Mouse (Mus musculus) stomach, postnatal 0 days (tissue): ENCODE data around the gene Ppt2. TPM values are rescaled to one million over a fixed set of nuclear protein-coding genes. Genes with fewer than 3 reads are reported as not detected.
A peak's percentile ranks its signal among the peaks of the same experiment; 100 is the strongest.

ENCODE experiments used
- ATAC-seq: fragments of 200-750 bp; cut with Nextera tagmentation; 2 replicates; pipeline ENCODE4 v1.8.0; 2017; ENCODE audit not compliant: low FRiP score, low TSS enrichment
- DNase-seq: peaks from one replicate; pipeline ENCODE4 v3.0.0-alpha.2; 2016; ENCODE audit warnings: low spot score
- H3K27ac ChIP-seq: fragments of 300-500 bp; sonication (generic); replicated peaks from 2 replicates; pipeline ENCODE4 v1.5.1; 2014; ENCODE audit warnings: mild to moderate bottlenecking, control low read depth
- H3K27me3 ChIP-seq: fragments of 300-500 bp; sonication (generic); 2 replicates; pipeline ENCODE4 v1.6.1; 2014; ENCODE audit warnings: low read length; ENCODE audit not compliant: control insufficient read depth, insufficient read depth
- H3K36me3 ChIP-seq: fragments of 300-500 bp; sonication (generic); 2 replicates; pipeline ENCODE4 v1.6.1; 2014; ENCODE audit warnings: low read length, mixed read lengths; ENCODE audit not compliant: control insufficient read depth, insufficient read depth
- H3K4me1 ChIP-seq: fragments of 300-500 bp; sonication (generic); replicated peaks from 2 replicates; pipeline ENCODE4 v1.6.1; 2014; ENCODE audit warnings: antibody characterized with exemption; ENCODE audit not compliant: control insufficient read depth, insufficient read depth
- H3K4me2 ChIP-seq: fragments of 300-500 bp; sonication (generic); replicated peaks from 2 replicates; pipeline ENCODE4 v1.6.1; 2014; ENCODE audit warnings: low read depth, mild to moderate bottlenecking, control low read depth, moderate library complexity
- H3K4me3 ChIP-seq: fragments of 300-500 bp; sonication (generic); 2 replicates; pipeline ENCODE4 v1.5.1; 2014; ENCODE audit warnings: low read depth, low read length, control low read depth
- H3K9ac ChIP-seq: fragments of 300-500 bp; sonication (generic); 2 replicates; pipeline ENCODE4 v1.6.1; 2014; ENCODE audit warnings: mild to moderate bottlenecking, low read length, control low read depth, mixed read lengths
- H3K9me3 ChIP-seq: fragments of 300-500 bp; sonication (generic); 2 replicates; pipeline ENCODE4 v1.6.1; 2016; ENCODE audit warnings: low read length; ENCODE audit not compliant: control insufficient read depth
- CTCF ChIP-seq: IDR thresholded peaks from 2 replicates; pipeline ENCODE4 v1.5.1; 2016; ENCODE audit warnings: antibody characterized with exemption, low read depth, mild to moderate bottlenecking, moderate library complexity
- EP300 ChIP-seq: optimal IDR thresholded peaks from 2 replicates; pipeline ENCODE3; 2016; ENCODE audit warnings: antibody characterized with exemption
- WGBS: fragments of 180-500 bp; shearing (Covaris S2); extraction: QIAGEN DNeasy Blood & Tissue Kit; methylation state at CpG from one replicate; pipeline ENCODE4 v1.1.7; 2014; 5-methylcytosine and 5-hydroxymethylcytosine counted together
- polyA plus RNA-seq: library from polyadenylated mRNA; unstranded; fragments of >200 nt; fragmentation: Nextera tagmentation; extraction: Ambion mirVana; gene quantifications from 2 replicates; pipeline ENCODE4 v1.2.1, GENCODE M21; 2015

Gene Ppt2
- polyA plus RNA-seq, 1 experiment from 2014 or later: 16.5 TPM

GRCm38 (mm10) chr17:34592581-34593549, 35.4 kb downstream of the Ppt2 start:
- Histone ChIP-seq H3K36me3 (peaks cover 8% of the 10 kb centered on the region), H3K4me3 (peak overlapping the region; percentile 85), H3K27ac (peak overlapping the region; percentile 97), H3K9ac (peak overlapping the region; percentile 95), H3K9me3 (no peaks in the 10 kb centered on the region), H3K4me1 (peaks cover 9% of the 10 kb centered on the region), H3K27me3 (no peaks in the 10 kb centered on the region), H3K4me2 (peak overlapping the region; percentile 89)
- under 1% methylated on average over 31 of the region's 32 CpGs for WGBS
- no peak; the same call in 1 of the 2 replicates for ATAC-seq
- no peak for TF ChIP-seq EP300
- TF ChIP-seq CTCF: no peak
- DNase-seq: peak; percentile 53

- no peaks in the 10 kb centered on the region for H3K27me3 ChIP-seq
- H3K36me3 ChIP-seq: peaks cover 8% of the 10 kb centered on the region
- ATAC-seq (peak; percentile 65), DNase-seq (peak; percentile 97)
- peak overlapping the region; percentile 89 for H3K4me2 ChIP-seq
- peak overlapping the region; percentile 85 for H3K4me3 ChIP-seq
- no peak for TF ChIP-seq EP300
- no peak for TF ChIP-seq CTCF
- H3K9me3 ChIP-seq: no peaks in the 10 kb centered on the region
- H3K4me1 ChIP-seq: peaks cover 9% of the 10 kb centered on the region
- peak overlapping the region; percentile 97 for H3K27ac ChIP-seq
- H3K9ac ChIP-seq: peak overlapping the region; percentile 95
- 2% methylated on average over 15 of the region's 35 CpGs for WGBS
Observed at GRCm38 (mm10) chr17:34591994-34592375, 36.3 kb downstream of the Ppt2 start.

GRCm38 (mm10) chr17:34591029-34591993, 37.0 kb downstream of the Ppt2 start, which contains the start of gene Pbx2:
Gene Pbx2 (plus strand): TSS chr17:34591266.
- TF ChIP-seq EP300 (no peak), CTCF (no peak)
- H3K27me3 ChIP-seq: no peaks in the 10 kb centered on the region
- H3K36me3 ChIP-seq: peaks cover 8% of the 10 kb centered on the region
- H3K9ac ChIP-seq: peak within 1 kb of the TSS; percentile 95
- ATAC-seq: no peak
- H3K4me1 ChIP-seq: peaks cover 9% of the 10 kb centered on the region
- peak within 1 kb of the TSS; percentile 97 for H3K27ac ChIP-seq
- peak within 1 kb of the TSS; percentile 89 for H3K4me2 ChIP-seq
- H3K4me3 ChIP-seq: peak within 1 kb of the TSS; percentile 85
- DNase-seq: peak; percentile 41
- 8% methylated on average over 21 of the region's 21 CpGs for WGBS
- no peaks in the 10 kb centered on the region for H3K9me3 ChIP-seq

GRCm38 (mm10) chr17:34590154-34590987, 37.9 kb downstream of the Ppt2 start:
- Histone ChIP-seq H3K4me2 (peak overlapping the region; percentile 89), H3K36me3 (peaks cover 5% of the 10 kb centered on the region), H3K4me3 (no peak overlapping the region), H3K9ac (0 out of 2 replicates have a peak overlapping the region, but pooled peaks have one; percentile 95), H3K4me1 (peaks cover 9% of the 10 kb centered on the region), H3K27ac (peak overlapping the region; percentile 97), H3K9me3 (no peaks in the 10 kb centered on the region), H3K27me3 (no peaks in the 10 kb centered on the region)
- TF ChIP-seq CTCF (no peak), EP300 (no peak)
- DNase-seq (no peak), ATAC-seq (no peak)
- WGBS: 70% methylated on average over 14 of the region's 15 CpGs

- peak; percentile 2; the same call in 1 of the 2 replicates for ATAC-seq
Observed at GRCm38 (mm10) chr17:34589681-34590101, 38.6 kb downstream of the Ppt2 start, which contains the start of gene Gpsm3. Gene Gpsm3 (plus strand): TSS chr17:34589806.

More at GRCm38 (mm10) chr17:34589681-34590101, 38.6 kb downstream of the Ppt2 start, which contains the start of gene Gpsm3:
- WGBS: 9% methylated on average over 7 of the region's 7 CpGs
- no peak for TF ChIP-seq EP300
- TF ChIP-seq CTCF: no peak
- no peak for DNase-seq
- Histone ChIP-seq H3K36me3 (peaks cover 2% of the 10 kb centered on the region; the same call in 1 of the 2 replicates), H3K27ac (peak within 1 kb of the TSS; percentile 97), H3K9ac (no peak within 1 kb of the TSS), H3K4me3 (no peak within 1 kb of the TSS), H3K4me2 (peak within 1 kb of the TSS; percentile 89), H3K9me3 (no peaks in the 10 kb centered on the region), H3K4me1 (peaks cover 9% of the 10 kb centered on the region), H3K27me3 (no peaks in the 10 kb centered on the region)
